Mouse (Mus musculus) adipocyte (in vitro differentiated cells): Measurements from ENCODE around the gene Krt79.

Source experiments
- DNase-seq: peaks from one replicate; pipeline ENCODE4 v3.0.0-alpha.2; 2016; ENCODE audit warnings: low spot score

Gene Krt79

GRCm38 (mm10) chr15:101940274-101940829 is at the start of gene Krt79:
Gene Krt79 (minus strand): TSS chr15:101940324.
- no peak for DNase-seq

- DNase-seq, result no peak
Measured at GRCm38 (mm10) chr15:101988714-101989113, 48.6 kb upstream of the Krt79 start.

GRCm38 (mm10) chr15:101988119-101988518 is 48.0 kb upstream of the Krt79 start:
- peak; percentile 96 for DNase-seq

GRCm38 (mm10) chr15:101984746-101985145 is 44.6 kb upstream of the Krt79 start:
- no peak for DNase-seq

- peak; percentile 100 for DNase-seq
Measured at GRCm38 (mm10) chr15:101983949-101984601, 44.0 kb upstream of the Krt79 start.

GRCm38 (mm10) chr15:101983315-101983948 is 43.3 kb upstream of the Krt79 start:
- DNase-seq, result no peak

GRCm38 (mm10) chr15:101980849-101981248 is 40.7 kb upstream of the Krt79 start:
- no peak for DNase-seq

- DNase-seq, result peak; percentile 94
Measured at GRCm38 (mm10) chr15:101977043-101977726, 37.1 kb upstream of the Krt79 start.

GRCm38 (mm10) chr15:101976641-101977040 is 36.5 kb upstream of the Krt79 start:
- DNase-seq, result peak; percentile 89

- peak; percentile 79 for DNase-seq
Measured at GRCm38 (mm10) chr15:101976023-101976422, 35.9 kb upstream of the Krt79 start.

GRCm38 (mm10) chr15:101974083-101974845 is 34.1 kb upstream of the Krt79 start:
- DNase-seq, result peak; percentile 55

- peak; percentile 98 for DNase-seq
Measured at GRCm38 (mm10) chr15:101973414-101974077, 33.4 kb upstream of the Krt79 start.

GRCm38 (mm10) chr15:101970536-101970935 is 30.4 kb upstream of the Krt79 start:
- DNase-seq, result peak; percentile 65

GRCm38 (mm10) chr15:101966808-101967207 is 26.7 kb upstream of the Krt79 start:
- DNase-seq, result no peak

- no peak for DNase-seq
Measured at GRCm38 (mm10) chr15:101958891-101959290, 18.8 kb upstream of the Krt79 start.

- no peak for DNase-seq
Measured at GRCm38 (mm10) chr15:101954187-101954586, 14.1 kb upstream of the Krt79 start, which contains the start of gene Krt78. Gene Krt78 (minus strand): TSS chr15:101954287.

GRCm38 (mm10) chr15:101952733-101953474 is 12.8 kb upstream of the Krt79 start:
- no peak for DNase-seq

- no peak for DNase-seq
Measured at GRCm38 (mm10) chr15:101945430-101945829, 5.3 kb upstream of the Krt79 start.

GRCm38 (mm10) chr15:101941948-101942347 is 1.8 kb upstream of the Krt79 start:
- DNase-seq, result no peak

- DNase-seq, result peak; percentile 75
Measured at GRCm38 (mm10) chr15:101938600-101939308, 1.4 kb downstream of the Krt79 start.
